Mouse (Mus musculus) limb, embryonic 15.5 days (tissue): ENCODE measurements around the gene Zcchc17. TPM values are rescaled to one million over a fixed set of nuclear protein-coding genes. Genes with fewer than 3 reads are reported as not detected.

Experiments
- ATAC-seq: fragments of 200-750 bp; cut with Nextera tagmentation; 2 replicates; pipeline ENCODE4 v1.8.0; 2017; ENCODE audit warnings: low read depth, moderate TSS enrichment; ENCODE audit not compliant: insufficient number of reproducible peaks, low FRiP score, low TSS enrichment
- H3K27ac ChIP-seq: fragments of 300-500 bp; sonication (generic); 2 replicates; pipeline ENCODE4 v1.5.1; 2015; ENCODE audit warnings: moderate library complexity, mild to moderate bottlenecking, inconsistent platforms
- H3K27me3 ChIP-seq: fragments of 300-500 bp; sonication (generic); 2 replicates; pipeline ENCODE4 v1.6.1; 2015; ENCODE audit warnings: inconsistent platforms
- H3K36me3 ChIP-seq: fragments of 300-500 bp; sonication (generic); 2 replicates; pipeline ENCODE4 v1.6.1; 2015; ENCODE audit warnings: inconsistent platforms
- H3K4me1 ChIP-seq: fragments of 300-500 bp; sonication (generic); 2 replicates; pipeline ENCODE4 v1.6.1; 2015; ENCODE audit warnings: inconsistent platforms
- H3K4me2 ChIP-seq: fragments of 300-500 bp; sonication (generic); 2 replicates; pipeline ENCODE4 v1.6.1; 2015; ENCODE audit warnings: mild to moderate bottlenecking, inconsistent platforms
- H3K4me3 ChIP-seq: fragments of 300-500 bp; sonication (generic); 2 replicates; pipeline ENCODE4 v1.5.1; 2015; ENCODE audit warnings: mild to moderate bottlenecking, inconsistent platforms
- H3K9ac ChIP-seq: fragments of 300-500 bp; sonication (generic); 2 replicates; pipeline ENCODE4 v1.6.1; 2015; ENCODE audit warnings: inconsistent platforms
- H3K9me3 ChIP-seq: fragments of 300-500 bp; sonication (generic); 2 replicates; pipeline ENCODE4 v1.6.1; 2016; ENCODE audit warnings: inconsistent platforms
- WGBS: fragments of 180-500 bp; shearing (Covaris S2); methylation state at CpG from one replicate; pipeline ENCODE4 v1.1.7; 2015; 5-methylcytosine and 5-hydroxymethylcytosine counted together
- polyA plus RNA-seq: library from polyadenylated mRNA; unstranded; fragments of >200 nt; fragmentation: Nextera tagmentation; extraction: Ambion mirVana; gene quantifications from 2 replicates; pipeline ENCODE4 v1.2.1, GENCODE M21; 2015

Gene Zcchc17
- polyA plus RNA-seq, 1 experiment from 2014 or later, result 74.8 TPM

DNA sequence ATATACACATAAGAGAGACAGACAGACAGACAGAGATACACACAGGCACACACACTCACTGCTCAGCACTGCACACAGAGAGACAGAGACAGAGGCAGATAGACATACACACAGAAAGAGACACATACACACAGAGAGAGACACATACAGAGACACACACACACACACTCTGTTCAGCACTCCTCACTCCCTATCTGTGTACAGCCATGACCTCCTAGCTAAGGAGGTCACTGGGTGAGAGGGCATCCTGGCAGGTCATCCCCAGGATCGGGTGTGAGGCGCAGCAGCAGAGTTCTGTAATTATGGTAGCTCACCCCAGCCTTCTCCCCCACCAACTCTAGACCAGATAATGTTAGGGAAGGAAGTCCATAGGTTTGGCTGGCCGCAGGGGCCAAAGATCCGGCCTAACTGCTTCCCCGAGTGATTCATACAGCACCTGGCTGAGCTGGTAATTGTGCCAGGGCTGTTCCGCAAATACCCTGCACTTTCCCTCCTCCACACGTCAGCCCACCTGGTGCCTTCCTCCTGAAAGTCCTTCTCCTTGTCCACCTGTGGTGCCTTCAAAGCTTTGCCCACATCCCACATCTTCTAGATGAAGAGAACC is 83.1 kb downstream of the Zcchc17 start:
- no peak overlapping the region for H3K4me3 ChIP-seq
- H3K27ac ChIP-seq, result no peak overlapping the region
- H3K27me3 ChIP-seq, result no peaks in the 10 kb centered on the region
- WGBS, result 55% methylated on average over 7 of the region's 7 CpGs
- H3K4me2 ChIP-seq, result no peak overlapping the region
- peaks cover 21% of the 10 kb centered on the region for H3K4me1 ChIP-seq
- H3K9me3 ChIP-seq, result no peaks in the 10 kb centered on the region
- H3K36me3 ChIP-seq, result no peaks in the 10 kb centered on the region; the same call in 1 of the 2 replicates
- H3K9ac ChIP-seq, result no peak overlapping the region
- ATAC-seq, result no peak

- Histone ChIP-seq H3K4me3 (peak overlapping the region; percentile 78), H3K27me3 (no peaks in the 10 kb centered on the region), H3K4me2 (peak overlapping the region; percentile 83), H3K9ac (peak overlapping the region; percentile 72; the same call in 1 of the 2 replicates), H3K4me1 (peaks cover 23% of the 10 kb centered on the region), H3K36me3 (no peaks in the 10 kb centered on the region; the same call in none of the 2 replicates), H3K9me3 (no peaks in the 10 kb centered on the region), H3K27ac (peak overlapping the region; percentile 89; the same call in 1 of the 2 replicates)
- ATAC-seq, result no peak
- WGBS, result 42% methylated on average over 5 of the region's 5 CpGs
Measured at GRCm38 (mm10) chr4:130275823-130276105, 84.0 kb downstream of the Zcchc17 start.

DNA sequence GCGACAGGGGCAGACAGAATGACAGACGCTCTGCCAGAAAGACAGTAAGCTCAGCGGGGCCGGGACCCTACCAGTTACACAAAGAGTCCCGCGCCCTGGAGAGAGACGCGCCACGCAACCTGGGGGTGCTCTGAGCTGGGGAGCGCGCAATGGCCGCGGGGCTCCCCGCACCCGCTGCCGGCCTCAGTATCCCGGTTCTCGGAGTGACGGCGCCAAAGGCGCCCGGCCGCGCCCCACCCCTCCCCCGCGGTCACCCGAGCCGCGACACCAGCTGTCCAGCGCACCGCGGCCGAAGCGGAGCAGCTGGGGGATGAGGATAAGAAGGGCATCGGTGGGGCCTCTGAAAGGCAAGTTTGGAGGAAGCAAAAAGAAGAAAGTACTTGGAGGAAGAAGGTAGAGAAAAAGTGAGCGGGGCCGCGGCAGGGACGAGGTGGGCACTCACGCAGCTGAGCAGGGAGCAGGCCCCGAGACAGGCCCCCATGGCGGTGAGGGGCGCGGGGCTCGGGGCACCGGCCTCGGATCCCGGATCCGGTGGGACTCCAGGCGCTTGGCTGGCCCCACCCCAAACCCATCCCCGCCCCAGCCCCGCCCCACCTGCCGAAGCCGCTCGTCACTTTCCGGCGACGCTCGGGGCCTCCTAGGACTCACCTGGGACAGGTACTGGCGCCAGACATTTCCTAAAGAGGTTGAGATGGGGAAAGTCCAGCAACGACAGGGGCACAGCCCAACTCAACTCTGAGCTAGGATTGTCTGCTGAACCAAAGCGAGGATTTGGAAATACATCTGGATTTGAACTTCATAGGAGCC is 84.5 kb downstream of the Zcchc17 start:
- H3K4me1 ChIP-seq, result peaks cover 21% of the 10 kb centered on the region
- ATAC-seq, result peak; percentile 42; the same call in 1 of the 2 replicates
- WGBS, result 2% methylated on average over 60 of the region's 62 CpGs
- H3K36me3 ChIP-seq, result no peaks in the 10 kb centered on the region; the same call in none of the 2 replicates
- peak overlapping the region; percentile 78 for H3K4me3 ChIP-seq
- H3K9me3 ChIP-seq, result no peaks in the 10 kb centered on the region
- H3K27me3 ChIP-seq, result no peaks in the 10 kb centered on the region
- peak overlapping the region; percentile 83 for H3K4me2 ChIP-seq
- peak overlapping the region; percentile 72 for H3K9ac ChIP-seq
- peak overlapping the region; percentile 89 for H3K27ac ChIP-seq

DNA sequence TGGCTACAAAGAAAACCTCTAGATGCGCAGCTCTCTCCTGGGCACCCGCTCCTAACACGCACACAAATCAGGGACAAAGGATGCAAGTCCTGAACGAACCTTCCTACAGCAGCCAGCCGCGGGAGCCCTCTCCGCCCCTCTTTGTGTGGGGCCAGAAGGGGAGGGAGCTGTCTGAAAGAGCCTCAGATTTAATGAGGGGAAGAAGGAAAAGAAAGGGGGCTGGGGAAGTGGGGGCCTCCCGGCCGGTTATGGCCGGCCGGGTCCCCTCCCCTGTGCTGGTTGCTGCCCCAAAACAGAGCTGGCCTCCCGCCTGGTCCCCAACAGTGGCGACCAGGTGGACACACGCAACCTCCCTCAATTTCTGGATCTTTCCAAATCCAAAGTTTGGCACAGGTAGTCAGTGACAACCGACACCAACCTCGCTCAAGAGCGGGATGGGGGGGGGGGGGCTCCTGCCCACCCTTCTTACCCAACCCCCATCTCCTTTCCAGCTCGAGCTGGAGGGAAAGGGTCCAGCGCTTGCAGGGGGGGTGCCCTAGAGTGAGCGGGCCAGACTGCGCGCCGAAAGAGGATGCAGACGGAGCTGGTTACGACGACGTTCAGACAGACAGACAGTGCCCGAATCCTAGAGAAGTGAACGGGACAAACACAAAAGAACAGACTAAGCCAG is 85.3 kb downstream of the Zcchc17 start:
- H3K4me2 ChIP-seq, result peak overlapping the region; percentile 83
- H3K4me3 ChIP-seq, result peak overlapping the region; percentile 78
- peak overlapping the region; percentile 72 for H3K9ac ChIP-seq
- peaks cover 21% of the 10 kb centered on the region for H3K4me1 ChIP-seq
- H3K36me3 ChIP-seq, result no peaks in the 10 kb centered on the region; the same call in none of the 2 replicates
- peak overlapping the region; percentile 89 for H3K27ac ChIP-seq
- no peaks in the 10 kb centered on the region for H3K9me3 ChIP-seq
- H3K27me3 ChIP-seq, result no peaks in the 10 kb centered on the region
- ATAC-seq, result peak; percentile 73
- WGBS, result 0% methylated on average over 28 of the region's 29 CpGs

DNA sequence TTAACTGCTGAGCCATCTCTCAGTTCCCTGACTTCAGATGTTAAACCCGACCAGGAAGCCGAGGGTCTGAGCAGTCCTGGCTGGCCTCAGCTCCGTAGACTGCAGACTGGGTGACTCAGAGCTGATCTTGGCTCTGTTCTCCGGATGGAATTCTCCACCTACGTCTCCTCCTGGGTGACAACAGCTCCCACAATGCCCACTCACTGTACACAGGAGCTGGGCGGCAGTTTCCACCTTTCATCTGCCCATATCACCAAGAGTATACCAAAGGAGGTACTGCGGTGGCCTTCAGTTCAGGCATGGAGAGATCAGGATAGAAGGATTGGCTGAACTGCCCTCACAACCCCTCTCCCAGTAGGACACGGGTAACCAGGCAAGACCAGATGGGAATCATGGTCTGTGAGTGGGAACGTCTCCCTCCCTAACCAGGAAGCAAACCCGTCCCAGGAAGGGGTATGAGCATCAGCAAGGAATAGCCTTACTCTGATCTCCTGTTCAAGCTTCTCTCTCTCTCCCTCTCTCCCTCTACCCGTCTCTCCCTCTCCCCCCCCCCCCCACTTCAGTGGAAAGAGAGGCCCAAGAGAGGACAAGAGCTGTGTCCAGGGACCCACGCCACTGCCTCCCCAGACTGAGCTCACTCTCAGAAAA is 85.9 kb downstream of the Zcchc17 start:
- H3K9ac ChIP-seq, result peak overlapping the region; percentile 72
- H3K27me3 ChIP-seq, result no peaks in the 10 kb centered on the region
- peak overlapping the region; percentile 89 for H3K27ac ChIP-seq
- no peaks in the 10 kb centered on the region; the same call in none of the 2 replicates for H3K36me3 ChIP-seq
- no peaks in the 10 kb centered on the region for H3K9me3 ChIP-seq
- peak; percentile 7; the same call in 1 of the 2 replicates for ATAC-seq
- H3K4me2 ChIP-seq, result peak overlapping the region; percentile 83
- H3K4me3 ChIP-seq, result peak overlapping the region; percentile 78
- 10% methylated on average over 12 of the region's 12 CpGs for WGBS
- peaks cover 21% of the 10 kb centered on the region for H3K4me1 ChIP-seq

DNA sequence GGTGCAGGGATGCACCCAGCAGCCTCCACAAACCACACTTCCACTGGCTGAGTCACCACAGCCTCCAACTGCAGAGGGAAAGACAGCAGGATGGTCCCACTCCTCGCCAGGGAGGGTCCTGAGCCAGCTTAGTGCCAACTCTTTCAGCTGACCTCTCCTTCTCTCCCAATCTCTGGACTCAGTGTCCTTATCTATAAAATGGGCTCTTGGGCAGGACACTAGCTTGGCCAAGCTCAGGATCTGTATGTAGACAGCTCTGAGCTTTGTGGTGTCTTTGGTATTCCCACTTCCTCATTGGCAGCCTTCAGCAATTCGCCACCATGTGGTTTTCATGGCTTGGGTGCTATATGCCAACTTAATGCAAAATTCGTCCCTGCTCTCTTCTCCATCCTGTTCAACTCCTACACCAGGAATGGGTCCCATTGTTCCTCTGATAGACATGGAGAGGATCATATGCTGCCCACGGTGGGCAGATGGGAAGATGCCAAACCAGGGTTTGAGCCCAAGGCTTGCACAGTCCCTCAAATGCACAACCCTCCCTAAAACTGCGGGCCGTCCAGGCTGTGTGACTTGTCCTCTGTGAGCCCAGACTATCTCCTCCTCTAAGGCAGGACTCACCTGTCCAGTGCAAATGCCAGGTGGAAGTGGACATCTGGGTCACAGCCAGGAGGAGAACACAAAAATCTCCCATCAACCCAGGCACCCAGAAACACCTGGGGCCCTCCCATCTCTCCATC is 89.0 kb downstream of the Zcchc17 start:
- Histone ChIP-seq H3K4me3 (no peak overlapping the region), H3K27ac (no peak overlapping the region), H3K4me1 (peaks cover 35% of the 10 kb centered on the region), H3K27me3 (no peaks in the 10 kb centered on the region), H3K36me3 (no peaks in the 10 kb centered on the region; the same call in none of the 2 replicates), H3K9me3 (no peaks in the 10 kb centered on the region), H3K4me2 (no peak overlapping the region), H3K9ac (no peak overlapping the region)
- 80% methylated on average over 6 of the region's 6 CpGs for WGBS
- no peak for ATAC-seq

GRCm38 (mm10) chr4:130270089-130270488 is 89.7 kb downstream of the Zcchc17 start:
- H3K4me1 ChIP-seq, result peaks cover 29% of the 10 kb centered on the region
- H3K9ac ChIP-seq, result no peak overlapping the region
- no peaks in the 10 kb centered on the region; the same call in none of the 2 replicates for H3K36me3 ChIP-seq
- WGBS, result 91% methylated on average over 8 of the region's 8 CpGs
- H3K4me3 ChIP-seq, result no peak overlapping the region
- ATAC-seq, result no peak
- H3K9me3 ChIP-seq, result no peaks in the 10 kb centered on the region
- H3K27me3 ChIP-seq, result no peaks in the 10 kb centered on the region
- no peak overlapping the region for H3K4me2 ChIP-seq
- H3K27ac ChIP-seq, result no peak overlapping the region

GRCm38 (mm10) chr4:130268736-130269135 is 91.0 kb downstream of the Zcchc17 start:
- H3K4me2 ChIP-seq, result no peak overlapping the region
- 87% methylated on average over 10 of the region's 10 CpGs for WGBS
- H3K27ac ChIP-seq, result no peak overlapping the region
- peaks cover 36% of the 10 kb centered on the region for H3K4me1 ChIP-seq
- no peak overlapping the region for H3K9ac ChIP-seq
- ATAC-seq, result no peak
- H3K4me3 ChIP-seq, result no peak overlapping the region
- no peaks in the 10 kb centered on the region for H3K27me3 ChIP-seq
- H3K9me3 ChIP-seq, result no peaks in the 10 kb centered on the region
- H3K36me3 ChIP-seq, result peaks cover 2% of the 10 kb centered on the region

GRCm38 (mm10) chr4:130267069-130267468 is 92.7 kb downstream of the Zcchc17 start:
- Histone ChIP-seq H3K9me3 (no peaks in the 10 kb centered on the region), H3K4me2 (0 out of 2 replicates have a peak overlapping the region, but pooled peaks have one; percentile 5), H3K27me3 (no peaks in the 10 kb centered on the region), H3K4me1 (peaks cover 28% of the 10 kb centered on the region), H3K9ac (no peak overlapping the region), H3K4me3 (no peak overlapping the region), H3K36me3 (peaks cover 18% of the 10 kb centered on the region), H3K27ac (peak overlapping the region; percentile 39; the same call in 1 of the 2 replicates)
- no peak for ATAC-seq
- 67% methylated on average over 7 of the region's 7 CpGs for WGBS

DNA sequence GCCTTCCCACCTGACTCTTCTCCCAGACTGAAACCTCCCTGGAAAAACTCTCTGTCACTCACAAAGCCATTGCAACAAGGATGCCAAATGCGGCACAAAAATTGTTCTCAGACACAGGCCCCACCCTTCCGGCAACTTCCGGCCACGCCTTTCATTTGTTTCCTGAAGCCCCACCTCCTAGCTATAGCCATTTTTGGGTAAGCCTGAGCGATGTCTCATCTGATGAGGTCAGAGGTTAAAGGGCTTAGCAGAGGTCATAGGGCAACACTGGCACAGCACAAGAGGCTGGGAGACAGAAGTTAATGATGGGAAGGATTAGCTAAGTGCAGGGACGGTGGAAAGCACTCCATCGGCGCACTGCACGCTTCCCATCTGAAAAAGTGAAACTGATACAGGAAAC is 93.1 kb downstream of the Zcchc17 start:
- Histone ChIP-seq H3K36me3 (peaks cover 23% of the 10 kb centered on the region), H3K27me3 (no peaks in the 10 kb centered on the region), H3K4me1 (peaks cover 26% of the 10 kb centered on the region), H3K9me3 (no peaks in the 10 kb centered on the region), H3K9ac (no peak overlapping the region), H3K27ac (peak overlapping the region; percentile 14; the same call in 1 of the 2 replicates), H3K4me2 (0 out of 2 replicates have a peak overlapping the region, but pooled peaks have one; percentile 5), H3K4me3 (no peak overlapping the region)
- ATAC-seq, result no peak; the same call in 1 of the 2 replicates
- WGBS, result 54% methylated on average over 9 of the region's 9 CpGs
